Mouse (Mus musculus): ENCODE data around the gene Bmp7.

DNA sequence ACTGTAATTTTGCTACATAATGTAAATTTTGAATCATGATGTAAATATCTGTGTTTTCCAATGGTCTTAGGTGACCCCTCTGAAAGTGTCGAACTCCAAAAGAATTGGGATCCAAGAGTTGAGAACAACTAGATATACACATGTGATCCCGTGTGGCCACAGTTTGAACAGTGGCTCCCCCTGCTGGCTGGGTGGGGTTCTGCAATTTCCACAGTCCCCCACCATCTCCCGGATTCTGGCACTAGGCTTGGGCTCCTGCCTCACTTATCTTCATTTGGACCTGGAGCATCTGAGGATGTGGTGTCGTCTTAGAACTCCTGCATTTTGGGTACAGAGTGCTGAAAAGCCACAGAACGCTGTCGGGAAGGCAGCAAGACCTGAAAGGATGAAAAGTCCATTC lies 91.9 kb downstream of the Bmp7 start:
- TF ChIP-seq CTCF (IDR thresholded peaks at IDR 0.05; ENCODE audit: extremely low read depth, insufficient read depth, insufficient read length, insufficient replicate concordance) (peak; percentile 72), POLR2A (IDR thresholded peaks at IDR 0.05; ENCODE audit: low read depth, low read length) (no peak)
